Mouse (Mus musculus) myocyte (in vitro differentiated cells): ENCODE results near the gene Fen1.

Experiments used
- E2F4 ChIP-seq: IDR thresholded peaks from one replicate; pipeline ENCODE4 v1.6.1; 2011; ENCODE audit warnings: mild to moderate bottlenecking, control low read depth, moderate library complexity; ENCODE audit not compliant: insufficient read depth
- MAX ChIP-seq: IDR thresholded peaks from one replicate; pipeline ENCODE4 v1.6.1; 2011; ENCODE audit warnings: low read depth, mild to moderate bottlenecking, control low read depth
- POLR2A ChIP-seq: IDR thresholded peaks from one replicate; pipeline ENCODE4 v1.6.1; 2011; ENCODE audit warnings: low read depth, mild to moderate bottlenecking, control low read depth, moderate library complexity; ENCODE audit not compliant: insufficient read length
- TCF12 ChIP-seq: IDR thresholded peaks from one replicate; pipeline ENCODE4 v1.6.1; 2011; ENCODE audit warnings: mild to moderate bottlenecking, control low read depth; ENCODE audit not compliant: poor library complexity, insufficient read depth, severe bottlenecking
- USF1 ChIP-seq: IDR thresholded peaks from one replicate; pipeline ENCODE4 v1.6.1; 2011; ENCODE audit warnings: low read depth, mild to moderate bottlenecking, control low read depth, moderate library complexity

- no peak for TF ChIP-seq E2F4
- TF ChIP-seq POLR2A, result no peak
- TF ChIP-seq MAX, result no peak
- no peak for TF ChIP-seq USF1
- no peak for TF ChIP-seq TCF12
Observed at GRCm38 (mm10) chr19:10225767-10226166, 21.8 kb upstream of the Fen1 start.
